Mouse (Mus musculus) midbrain, embryonic 11.5 days (tissue): ENCODE data around the gene Gpr135. TPM values are rescaled to one million over a fixed set of nuclear protein-coding genes. Genes with fewer than 3 reads are reported as not detected.
"Not testable (repeated sequence)": the region's sequence is repeated elsewhere in the genome, so short reads cannot be mapped to it uniquely, and the experiment has no call there.

ENCODE experiments used
- ATAC-seq: fragments of 200-750 bp; cut with Nextera tagmentation; 2 replicates; pipeline ENCODE4 v1.8.0; 2017; ENCODE audit warnings: moderate TSS enrichment, moderate library complexity; ENCODE audit not compliant: low FRiP score
- DNase-seq: peaks from one replicate; pipeline ENCODE4 v3.0.0; 2015; ENCODE audit warnings: low spot score; ENCODE audit errors: missing footprints
- H3K27ac ChIP-seq: fragments of 300-500 bp; sonication (generic); 2 replicates; pipeline ENCODE4 v1.5.1; 2014; ENCODE audit warnings: low read depth, low read length
- H3K27me3 ChIP-seq: fragments of 300-500 bp; sonication (generic); 2 replicates; pipeline ENCODE4 v1.6.1; 2014; ENCODE audit warnings: mild to moderate bottlenecking, low read length, moderate library complexity, mixed read lengths; ENCODE audit not compliant: control insufficient read depth, insufficient read depth
- H3K36me3 ChIP-seq: fragments of 300-500 bp; sonication (generic); 2 replicates; pipeline ENCODE4 v1.6.1; 2014; ENCODE audit warnings: mild to moderate bottlenecking, low read length, moderate library complexity, mixed read lengths; ENCODE audit not compliant: control insufficient read depth, insufficient read depth
- H3K4me1 ChIP-seq: fragments of 300-500 bp; sonication (generic); 2 replicates; pipeline ENCODE4 v1.6.1; 2014; ENCODE audit warnings: low read length; ENCODE audit not compliant: control insufficient read depth, insufficient read depth
- H3K4me2 ChIP-seq: fragments of 300-500 bp; sonication (generic); 2 replicates; pipeline ENCODE4 v1.6.1; 2014; ENCODE audit warnings: mild to moderate bottlenecking, moderate library complexity
- H3K4me3 ChIP-seq: fragments of 300-500 bp; sonication (generic); 2 replicates; pipeline ENCODE4 v1.5.1; 2014; ENCODE audit warnings: low read depth, low read length
- H3K9ac ChIP-seq: fragments of 300-500 bp; sonication (generic); 2 replicates; pipeline ENCODE4 v1.6.1; 2014; ENCODE audit warnings: low read length
- H3K9me3 ChIP-seq: fragments of 300-500 bp; sonication (generic); 2 replicates; pipeline ENCODE4 v1.6.1; 2016; ENCODE audit warnings: low read length; ENCODE audit not compliant: control insufficient read depth
- WGBS: fragments of 180-500 bp; shearing (Covaris S2); extraction: QIAGEN DNeasy Blood & Tissue Kit; methylation state at CpG from one replicate; pipeline ENCODE4 v1.1.7; 2014; 5-methylcytosine and 5-hydroxymethylcytosine counted together
- polyA plus RNA-seq: library from polyadenylated mRNA; unstranded; fragments of >200 nt; fragmentation: Nextera tagmentation; extraction: Ambion mirVana; gene quantifications from 2 replicates; pipeline ENCODE4 v1.2.1, GENCODE M21; 2014

Gene Gpr135
- polyA plus RNA-seq, 1 experiment from 2014 or later = 1.2 TPM

GRCm38 (mm10) chr12:72069626-72070326, 1.1 kb downstream of the Gpr135 start:
- H3K27me3 ChIP-seq = peaks cover 13% of the 10 kb centered on the region
- 5% methylated on average over 40 of the region's 40 CpGs for WGBS
- H3K9ac ChIP-seq = peak overlapping the region; percentile 72
- H3K36me3 ChIP-seq = no peaks in the 10 kb centered on the region
- peak overlapping the region; percentile 99 for H3K4me2 ChIP-seq
- no peak overlapping the region for H3K27ac ChIP-seq
- peak overlapping the region; percentile 67 for H3K4me3 ChIP-seq
- DNase-seq (peak; percentile 96), ATAC-seq (peak; percentile 78)
- H3K4me1 ChIP-seq = peaks cover 8% of the 10 kb centered on the region
- no peaks in the 10 kb centered on the region for H3K9me3 ChIP-seq

DNA sequence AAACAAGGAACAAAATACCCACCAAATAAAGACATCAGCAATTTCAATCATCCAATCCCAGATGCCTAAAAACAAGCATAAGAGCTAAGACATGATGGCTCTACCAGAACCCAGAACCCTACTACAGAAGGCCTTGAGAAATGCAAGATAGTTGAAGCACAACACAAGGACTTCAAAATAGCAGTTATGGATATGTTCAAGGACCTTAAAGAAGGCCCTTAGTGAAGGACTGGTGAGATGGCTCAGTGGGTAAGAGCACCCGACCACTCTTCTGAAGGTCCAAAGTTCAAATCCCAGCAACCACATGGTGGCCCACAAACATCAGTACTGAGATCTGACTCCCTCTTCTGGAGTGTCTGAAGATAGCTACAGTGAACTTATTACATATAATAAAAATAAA, 13.1 kb downstream of the Gpr135 start:
- DNase-seq (no peak), ATAC-seq (no peak)
- Histone ChIP-seq H3K4me1 (no peaks in the 10 kb centered on the region), H3K9ac (no peak overlapping the region), H3K27me3 (no peaks in the 10 kb centered on the region; the same call in 1 of the 2 replicates), H3K4me3 (no peak overlapping the region), H3K9me3 (no peaks in the 10 kb centered on the region), H3K27ac (no peak overlapping the region), H3K4me2 (no peak overlapping the region), H3K36me3 (no peaks in the 10 kb centered on the region)
- 79% methylated on average over 1 of the region's 1 CpGs for WGBS

GRCm38 (mm10) chr12:72053851-72054250, 17.1 kb downstream of the Gpr135 start:
- Histone ChIP-seq H3K4me1 (no peaks in the 10 kb centered on the region), H3K36me3 (no peaks in the 10 kb centered on the region), H3K4me2 (no peak overlapping the region), H3K9ac (no peak overlapping the region), H3K27ac (no peak overlapping the region), H3K9me3 (no peaks in the 10 kb centered on the region), H3K27me3 (no peaks in the 10 kb centered on the region; the same call in 1 of the 2 replicates), H3K4me3 (no peak overlapping the region)
- ATAC-seq (no peak), DNase-seq (no peak)
- 11% methylated on average over 6 of the region's 6 CpGs for WGBS

- no peak overlapping the region for H3K4me2 ChIP-seq
- no peaks in the 10 kb centered on the region for H3K36me3 ChIP-seq
- 39% methylated on average over 6 of the region's 6 CpGs for WGBS
- no peaks in the 10 kb centered on the region for H3K4me1 ChIP-seq
- DNase-seq (peak; percentile 90), ATAC-seq (no peak)
- H3K9me3 ChIP-seq = no peaks in the 10 kb centered on the region
- no peak overlapping the region for H3K27ac ChIP-seq
- no peaks in the 10 kb centered on the region; the same call in 1 of the 2 replicates for H3K27me3 ChIP-seq
- H3K4me3 ChIP-seq = no peak overlapping the region
- no peak overlapping the region for H3K9ac ChIP-seq
Observed at GRCm38 (mm10) chr12:72053303-72053702, 17.6 kb downstream of the Gpr135 start.

- 81% methylated on average over 6 of the region's 6 CpGs for WGBS
- Histone ChIP-seq H3K27ac (no peak overlapping the region), H3K4me3 (no peak overlapping the region), H3K9ac (no peak overlapping the region), H3K27me3 (no peaks in the 10 kb centered on the region; the same call in 1 of the 2 replicates), H3K4me2 (no peak overlapping the region), H3K36me3 (no peaks in the 10 kb centered on the region), H3K9me3 (no peaks in the 10 kb centered on the region), H3K4me1 (no peaks in the 10 kb centered on the region)
- ATAC-seq (no peak), DNase-seq (no peak)
Observed at GRCm38 (mm10) chr12:72052571-72052970, 18.4 kb downstream of the Gpr135 start.

- no peak for DNase-seq
- WGBS = 86% methylated on average over 4 of the region's 4 CpGs
- Histone ChIP-seq H3K36me3 (no peaks in the 10 kb centered on the region), H3K4me2 (no peak overlapping the region), H3K27me3 (no peaks in the 10 kb centered on the region; the same call in 1 of the 2 replicates), H3K9me3 (no peaks in the 10 kb centered on the region), H3K27ac (no peak overlapping the region), H3K4me3 (no peak overlapping the region), H3K9ac (no peak overlapping the region), H3K4me1 (no peaks in the 10 kb centered on the region)
- no peak for ATAC-seq
Observed at GRCm38 (mm10) chr12:72050821-72051220, 20.1 kb downstream of the Gpr135 start.

DNA sequence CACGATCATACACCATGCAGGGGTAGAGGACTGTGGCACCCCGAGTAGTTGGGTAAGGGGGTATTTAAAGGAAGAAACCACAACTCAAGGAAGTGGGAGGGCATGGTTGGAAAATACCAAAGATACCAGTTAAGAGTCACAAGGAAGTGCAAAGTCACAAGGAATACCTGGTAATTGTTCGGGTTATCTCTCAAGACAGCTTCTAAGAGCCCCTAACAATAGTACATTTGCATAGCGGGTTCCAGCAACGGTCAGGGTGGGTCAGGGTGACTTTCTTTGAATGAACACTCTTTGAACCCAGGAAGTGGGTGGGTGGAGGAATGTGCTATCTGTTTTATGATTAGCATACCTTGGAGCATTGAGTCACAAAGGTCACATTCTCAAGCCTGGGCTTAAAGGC, 20.8 kb downstream of the Gpr135 start:
- WGBS = 86% methylated on average over 5 of the region's 5 CpGs

GRCm38 (mm10) chr12:72047513-72047912, 23.4 kb downstream of the Gpr135 start:
- WGBS = 8% methylated on average over 2 of the region's 2 CpGs
- Histone ChIP-seq H3K4me1 (no peaks in the 10 kb centered on the region), H3K4me3 (no peak overlapping the region), H3K9ac (no peak overlapping the region), H3K27me3 (no peaks in the 10 kb centered on the region), H3K27ac (no peak overlapping the region), H3K36me3 (no peaks in the 10 kb centered on the region), H3K4me2 (no peak overlapping the region), H3K9me3 (no peaks in the 10 kb centered on the region)
- DNase-seq (peak; percentile 87), ATAC-seq (no peak)

More for the DNA sequence above, 20.8 kb downstream of the Gpr135 start:
- not testable (repeated sequence) for H3K36me3 ChIP-seq, H3K4me3 ChIP-seq, H3K9ac ChIP-seq, H3K4me1 ChIP-seq, H3K9me3 ChIP-seq, H3K4me2 ChIP-seq, H3K27me3 ChIP-seq, ATAC-seq, DNase-seq, H3K27ac ChIP-seq

- Histone ChIP-seq H3K9ac (no peak overlapping the region), H3K36me3 (no peaks in the 10 kb centered on the region), H3K4me1 (no peaks in the 10 kb centered on the region), H3K27me3 (no peaks in the 10 kb centered on the region), H3K9me3 (no peaks in the 10 kb centered on the region), H3K4me2 (no peak overlapping the region), H3K27ac (no peak overlapping the region), H3K4me3 (no peak overlapping the region)
- DNase-seq (no peak), ATAC-seq (no peak)
- WGBS = 95% methylated on average over 3 of the region's 3 CpGs
Observed at GRCm38 (mm10) chr12:72041238-72041637, 29.7 kb downstream of the Gpr135 start.
